10 mouse cellular contexts compared by ENCODE assay signal in genomic region chr7:80092351-80093046, GRCm38 (mm10). TPM values are rescaled to one million over a fixed set of nuclear protein-coding genes. Genes with fewer than 3 reads are reported as not detected.
DNase-seq lines count a peak whose midpoint lies in the region; ATAC-seq and TF ChIP-seq lines count a peak whose summit lies in the region.
"Had no signal": no experiment of that assay in that cellular context is flagged by ENCODE, and none has a peak within 500 bp of the region (broad histone marks: within the 10 kb centered on the region; RNA-seq: fewer than 3 reads in every experiment).

No protein-coding gene starts in this region.

- in situ Hi-C loops in ES-E14 (cut with MboI; ENCODE audit: low sequenced_read_pairs in 2 of 2, unreplicated experiment in 2 of 2) = no loop called here

- 75% methylated on average over 9 of the region's 9 CpGs for WGBS in hindbrain, embryonic 12.5 days

- no peaks in the 10 kb centered on the region for H3K9me3 ChIP-seq in ES-E14 (ENCODE audit: control insufficient read depth, insufficient read depth, low read depth, low read length)
- no peaks in the 10 kb centered on the region for H3K9me3 ChIP-seq in hindbrain, embryonic 12.5 days (replicated peaks)
- H3K9me3 ChIP-seq: G1E; neural tube, embryonic 12.5 days had no signal

- intact Hi-C loops in heart, postnatal 25 days (cut with DNase I) = loop anchor here (5.0 to 10.0 kb wide), 2 partner anchors 155 to 298 kb away; partner anchors contain the start of genes Arpin and Mesp1
- intact Hi-C loops in left cerebral cortex, postnatal 4 days (cut with DNase I) = no loop called here

- H3K4me2 ChIP-seq in hindbrain, embryonic 12.5 days (replicated peaks) = no peak overlapping the region
- H3K4me2 ChIP-seq: neural tube, embryonic 12.5 days had no signal

- peaks cover 0 to 20% of the 10 kb centered on the region in 2 experiments; a peak in 2 of 4 replicates for H3K4me1 ChIP-seq in ES-E14 (ENCODE audit: control insufficient read depth in 2 of 2, insufficient read depth in 2 of 2, low read length in 2 of 2, poor library complexity in 1 of 2)
- peaks cover 6% of the 10 kb centered on the region for H3K4me1 ChIP-seq in hindbrain, embryonic 12.5 days

- H3K4me3 ChIP-seq in ES-E14 (ENCODE audit: insufficient read depth in 1 of 2, low read depth in 1 of 2, low read length in 2 of 2, poor library complexity in 1 of 2, severe bottlenecking in 1 of 2) = no peak overlapping the region
- no peak overlapping the region for H3K4me3 ChIP-seq in hindbrain, embryonic 12.5 days
- H3K4me3 ChIP-seq: neural tube, embryonic 12.5 days had no signal

- peak; percentile 96 for DNase-seq in heart, adult 11 months
- no peak for DNase-seq in heart, postnatal 25 days (ENCODE audit: low spot score)
- DNase-seq in ES-E14 (ENCODE audit: low read depth, low spot score) = no peak
- peak; percentile 63 for DNase-seq in cerebellum, postnatal 36 days
- peak; percentile 61 for DNase-seq in left cerebral cortex, postnatal 4 days
- peak; percentile 42 for DNase-seq in thymus, postnatal 14 days

- H3K9ac ChIP-seq in ES-E14 (ENCODE audit: insufficient read depth, low read depth, low read length, poor library complexity, severe bottlenecking) = no peak overlapping the region
- no peak overlapping the region for H3K9ac ChIP-seq in hindbrain, embryonic 12.5 days
- H3K9ac ChIP-seq: neural tube, embryonic 12.5 days had no signal

- ATAC-seq in hindbrain, embryonic 12.5 days (ENCODE audit: low FRiP score) = peak; percentile 21; the same call in 1 of the 2 replicates
- ATAC-seq in erythroblast, adult 5-6 weeks (replicated peaks; ENCODE audit: low FRiP score, poor library complexity, severe bottlenecking) = no peak

- peak overlapping the region; percentile 55; the same call in 1 of the 2 replicates for H3K27ac ChIP-seq in ES-E14 (ENCODE audit: insufficient read depth, low read depth, low read length, poor library complexity, severe bottlenecking)
- 0 out of 2 replicates have a peak overlapping the region, but pooled peaks have one; percentile 23 for H3K27ac ChIP-seq in hindbrain, embryonic 12.5 days
- H3K27ac ChIP-seq: neural tube, embryonic 12.5 days had no signal

- peaks cover 65% of the 10 kb centered on the region for H3K36me3 ChIP-seq in ES-E14 (ENCODE audit: control insufficient read depth, insufficient read depth, low read length, poor library complexity, severe bottlenecking)
- peaks cover 94% of the 10 kb centered on the region for H3K36me3 ChIP-seq in hindbrain, embryonic 12.5 days

- no peaks in the 10 kb centered on the region for H3K27me3 ChIP-seq in hindbrain, embryonic 12.5 days
- H3K27me3 ChIP-seq: neural tube, embryonic 12.5 days had no signal

TF ChIP-seq in ES-E14, 5 proteins besides CTCF, POLR2A, EP300 and RAD21:
- TF ChIP-seq ZNF384 (IDR thresholded peaks at IDR 0.05; ENCODE audit: low read depth, low read length) (no peak), HCFC1 (IDR thresholded peaks at IDR 0.05; ENCODE audit: borderline replicate concordance, insufficient read depth, low read length) (no peak), CHD2 (IDR thresholded peaks at IDR 0.05; ENCODE audit: low read depth, low read length) (no peak), MAFK (IDR thresholded peaks at IDR 0.05; ENCODE audit: insufficient read depth, low read depth, low read length) (no peak), ZC3H11A (IDR thresholded peaks at IDR 0.05; ENCODE audit: borderline replicate concordance, low read depth, low read length) (no peak)
TF ChIP-seq in ES-E14: peak in this region for 0.

RNA-seq across cellular contexts. Expression of gene Idh2, which starts 22.7 kb away (rescaled TPM):
- total RNA-seq in heart, postnatal 25 days (2021) = 1,000 to 10,000 TPM; 1,585 to 1,668 TPM
- total RNA-seq in ES-E14 (2012; rRNA removed) = 108 and 146 TPM in 2 replicates
- 322 and 326 TPM in 2 replicates for polyA plus RNA-seq in hindbrain, embryonic 12.5 days (2016; fragmentation: Nextera tagmentation; extraction: Ambion mirVana)
- 10 to 100 TPM; 66.4 to 74.7 TPM for total RNA-seq in left cerebral cortex, postnatal 4 days (2021)
- 20.3 and 31.3 TPM in 2 replicates for total RNA-seq in erythroblast, adult 5-6 weeks (2015; ENCODE audit: low replicate concordance)
- total RNA-seq in erythroblast, adult 5-6 weeks (2017; ENCODE audit: low replicate concordance) = 17.6 and 24.5 TPM in 2 replicates

Comparison
In these comparisons a context has a peak if more than half of its experiments do, and no peak if none do; other contexts are left out.
1. DNase-seq: peak in heart, adult 11 months (single experiment), cerebellum, postnatal 36 days (2 of 2), left cerebral cortex, postnatal 4 days (single experiment) and thymus, postnatal 14 days (single experiment); none in heart, postnatal 25 days (single experiment) and ES-E14 (single experiment).
2. RNA of gene Idh2, which starts 22.7 kb away (total RNA-seq): 1,585 to 1,668 TPM in heart, postnatal 25 days; 108 to 146 TPM in ES-E14, 66.4 to 74.7 TPM in left cerebral cortex, postnatal 4 days and 17.6 to 31.3 TPM in erythroblast, adult 5-6 weeks; every median in the first group is over 10 times any median in the second.